Mouse (Mus musculus) bone marrow macrophage, adult 2 months (primary cell): Measurements from ENCODE around the gene Lipa. TPM values are rescaled to one million over a fixed set of nuclear protein-coding genes. Genes with fewer than 3 reads are reported as not detected.

Experiments used
- H3K27ac ChIP-seq: 2 replicates; pipeline ENCODE4 v1.5.1; 2012; ENCODE audit warnings: low read depth, low read length; ENCODE audit not compliant: insufficient read depth
- H3K4me1 ChIP-seq: 2 replicates; pipeline ENCODE4 v1.6.1; 2012; ENCODE audit warnings: low read length; ENCODE audit not compliant: control insufficient read depth, insufficient read depth
- H3K4me3 ChIP-seq: 2 replicates; pipeline ENCODE4 v1.5.1; 2012; ENCODE audit warnings: mild to moderate bottlenecking, low read length, moderate library complexity; ENCODE audit not compliant: insufficient read depth
- CTCF ChIP-seq: IDR thresholded peaks from 2 replicates; pipeline ENCODE4 v1.5.1; 2012; ENCODE audit warnings: low read depth, mild to moderate bottlenecking, low read length, moderate library complexity
- POLR2A ChIP-seq: IDR thresholded peaks from 2 replicates; pipeline ENCODE4 v1.6.1; 2012; ENCODE audit warnings: mild to moderate bottlenecking, low read depth, low read length, borderline replicate concordance
- polyA plus RNA-seq: library from polyadenylated mRNA; stranded (reverse); fragments of >200 nt; gene quantifications from 2 replicates; pipeline ENCODE4 v1.2.4, GENCODE M21; 2012; ENCODE audit not compliant: missing spikeins, insufficient read depth, insufficient read length

Lipa gene
- polyA plus RNA-seq, 1 experiment = 1,052 TPM

GRCm38 (mm10) chr19:34471703-34472102 lies 55.6 kb downstream of the Lipa start:
- peaks cover 26% of the 10 kb centered on the region for H3K4me1 ChIP-seq
- H3K4me3 ChIP-seq = no peak overlapping the region
- H3K27ac ChIP-seq = peak overlapping the region; percentile 39
- no peak for TF ChIP-seq POLR2A
- TF ChIP-seq CTCF = no peak

- TF ChIP-seq POLR2A (no peak), CTCF (no peak)
- Histone ChIP-seq H3K27ac (no peak overlapping the region), H3K4me3 (no peak overlapping the region), H3K4me1 (peaks cover 32% of the 10 kb centered on the region)
Observed at GRCm38 (mm10) chr19:34468794-34469193, 58.5 kb downstream of the Lipa start.

GRCm38 (mm10) chr19:34468216-34468615 lies 59.1 kb downstream of the Lipa start:
- H3K4me3 ChIP-seq = no peak overlapping the region
- peaks cover 31% of the 10 kb centered on the region for H3K4me1 ChIP-seq
- H3K27ac ChIP-seq = no peak overlapping the region
- TF ChIP-seq POLR2A (no peak), CTCF (no peak)

GRCm38 (mm10) chr19:34464453-34464852 lies 62.8 kb downstream of the Lipa start:
- Histone ChIP-seq H3K27ac (peak overlapping the region; percentile 74), H3K4me1 (peaks cover 24% of the 10 kb centered on the region), H3K4me3 (no peak overlapping the region)
- TF ChIP-seq POLR2A = no peak
- TF ChIP-seq CTCF = no peak

- no peak overlapping the region for H3K4me3 ChIP-seq
- H3K27ac ChIP-seq = no peak overlapping the region
- peaks cover 20% of the 10 kb centered on the region for H3K4me1 ChIP-seq
- TF ChIP-seq POLR2A (no peak), CTCF (no peak)
Observed at GRCm38 (mm10) chr19:34461451-34462019, 65.7 kb downstream of the Lipa start.

GRCm38 (mm10) chr19:34450784-34451370 lies 76.4 kb downstream of the Lipa start:
- H3K27ac ChIP-seq = no peak overlapping the region
- H3K4me1 ChIP-seq = peaks cover 21% of the 10 kb centered on the region
- no peak overlapping the region for H3K4me3 ChIP-seq
- no peak for TF ChIP-seq POLR2A
- no peak for TF ChIP-seq CTCF

GRCm38 (mm10) chr19:34448851-34449250 lies 78.4 kb downstream of the Lipa start:
- H3K27ac ChIP-seq = no peak overlapping the region
- H3K4me3 ChIP-seq = no peak overlapping the region
- TF ChIP-seq POLR2A (no peak), CTCF (no peak)
- peaks cover 31% of the 10 kb centered on the region for H3K4me1 ChIP-seq

GRCm38 (mm10) chr19:34445410-34446012 lies 81.8 kb downstream of the Lipa start:
- peaks cover 33% of the 10 kb centered on the region for H3K4me1 ChIP-seq
- TF ChIP-seq CTCF (no peak), POLR2A (no peak)
- peak overlapping the region; percentile 34; the same call in 1 of the 2 replicates for H3K27ac ChIP-seq
- peak overlapping the region; percentile 31 for H3K4me3 ChIP-seq

- no peak overlapping the region; the same call in 1 of the 2 replicates for H3K4me3 ChIP-seq
- peak overlapping the region; percentile 26; the same call in 1 of the 2 replicates for H3K27ac ChIP-seq
- TF ChIP-seq POLR2A (no peak), CTCF (no peak)
- peaks cover 31% of the 10 kb centered on the region for H3K4me1 ChIP-seq
Observed at GRCm38 (mm10) chr19:34444785-34445184, 82.5 kb downstream of the Lipa start.

Other genes starting within 250 kb of the Lipa start
- 18.6 and 21.7 TPM in 2 replicates for gene Fas, start 236.8 kb downstream of the Lipa start, polyA plus RNA-seq
- gene Ch25h, start 52.3 kb downstream of the Lipa start, polyA plus RNA-seq = 4.4 and 5.0 TPM in 2 replicates
- 42.7 and 46.3 TPM in 2 replicates for gene Ifit2, start 23.2 kb upstream of the Lipa start, polyA plus RNA-seq
- 129 and 136 TPM in 2 replicates for gene Ifit3, start 56.1 kb upstream of the Lipa start, polyA plus RNA-seq
- 3.0 and 4.2 TPM in 2 replicates for gene Ifit1bl1, start 74.5 kb upstream of the Lipa start, polyA plus RNA-seq
- 21.1 and 25.0 TPM in 2 replicates for gene Ifit3b, start 80.5 kb upstream of the Lipa start, polyA plus RNA-seq
- 0.25 and 0.33 TPM in 2 replicates for gene Ifit1bl2, start 113.3 kb upstream of the Lipa start, polyA plus RNA-seq
- gene Ifit1, start 113.4 kb upstream of the Lipa start, polyA plus RNA-seq = 46.3 and 50.4 TPM in 2 replicates
- 0.27 TPM in 1 of 2 replicates, not detected in the other for gene Slc16a12, start 219.8 kb upstream of the Lipa start, polyA plus RNA-seq